Mouse (Mus musculus): ENCODE data around the gene Alyref. TPM values are rescaled to one million over a fixed set of nuclear protein-coding genes. Genes with fewer than 3 reads are reported as not detected.

Alyref gene
- polyA plus RNA-seq, 1 experiment from 2014 or later: 352 TPM

GRCm38 (mm10) chr11:120618619-120619535 lies 20.7 kb upstream of the Alyref start:
- H3K36me3 ChIP-seq (ENCODE audit: control insufficient read depth, insufficient read depth, low read length): peaks cover 58% of the 10 kb centered on the region
- no peaks in the 10 kb centered on the region for H3K9me3 ChIP-seq (replicated peaks; ENCODE audit: control insufficient read depth, low read length)
- H3K4me1 ChIP-seq (ENCODE audit: control insufficient read depth, insufficient read depth, low read length): peaks cover 9% of the 10 kb centered on the region
- H3K4me2 ChIP-seq (ENCODE audit: low read length): no peak overlapping the region
- ATAC-seq (no peak), DNase-seq (ENCODE audit: low spot score) (no peak)
- no peak overlapping the region for H3K4me3 ChIP-seq (ENCODE audit: low read depth, low read length)
- no peak overlapping the region for H3K27ac ChIP-seq (ENCODE audit: low read depth, low read length)
- WGBS: 93% methylated on average over 25 of the region's 25 CpGs
- H3K27me3 ChIP-seq (replicated peaks; ENCODE audit: control insufficient read depth, insufficient read depth, low read length): no peaks in the 10 kb centered on the region
- no peak overlapping the region for H3K9ac ChIP-seq (ENCODE audit: low read length)

GRCm38 (mm10) chr11:120617519-120618112 lies 19.5 kb upstream of the Alyref start, which contains the start of gene Pcyt2:
Gene Pcyt2 (minus strand): TSS chr11:120617936.
- H3K4me3 ChIP-seq (ENCODE audit: low read depth, low read length): peak within 1 kb of the TSS; percentile 84
- ATAC-seq (peak; percentile 97), DNase-seq (ENCODE audit: low spot score) (peak; percentile 94)
- H3K36me3 ChIP-seq (ENCODE audit: control insufficient read depth, insufficient read depth, low read length): peaks cover 61% of the 10 kb centered on the region
- peaks cover 8% of the 10 kb centered on the region for H3K4me1 ChIP-seq (ENCODE audit: control insufficient read depth, insufficient read depth, low read length)
- H3K9me3 ChIP-seq (replicated peaks; ENCODE audit: control insufficient read depth, low read length): no peaks in the 10 kb centered on the region
- peak within 1 kb of the TSS; percentile 82 for H3K4me2 ChIP-seq (ENCODE audit: low read length)
- H3K27ac ChIP-seq (ENCODE audit: low read depth, low read length): peak within 1 kb of the TSS; percentile 60; the same call in 1 of the 2 replicates
- H3K27me3 ChIP-seq (replicated peaks; ENCODE audit: control insufficient read depth, insufficient read depth, low read length): no peaks in the 10 kb centered on the region
- WGBS: 1% methylated on average over 56 of the region's 56 CpGs
- H3K9ac ChIP-seq (ENCODE audit: low read length): peak within 1 kb of the TSS; percentile 90

GRCm38 (mm10) chr11:120616617-120617294 lies 18.6 kb upstream of the Alyref start:
- Histone ChIP-seq H3K27ac (ENCODE audit: low read depth, low read length) (0 out of 2 replicates have a peak overlapping the region, but pooled peaks have one; percentile 60), H3K36me3 (ENCODE audit: control insufficient read depth, insufficient read depth, low read length) (peaks cover 62% of the 10 kb centered on the region), H3K9ac (ENCODE audit: low read length) (peak overlapping the region; percentile 90), H3K4me3 (ENCODE audit: low read depth, low read length) (peak overlapping the region; percentile 84), H3K4me1 (ENCODE audit: control insufficient read depth, insufficient read depth, low read length) (peaks cover 8% of the 10 kb centered on the region), H3K9me3 (replicated peaks; ENCODE audit: control insufficient read depth, low read length) (no peaks in the 10 kb centered on the region), H3K27me3 (replicated peaks; ENCODE audit: control insufficient read depth, insufficient read depth, low read length) (no peaks in the 10 kb centered on the region), H3K4me2 (ENCODE audit: low read length) (peak overlapping the region; percentile 82)
- no peak for ATAC-seq
- WGBS: 53% methylated on average over 4 of the region's 4 CpGs
- no peak for DNase-seq (ENCODE audit: low spot score)

- no peak overlapping the region for H3K4me2 ChIP-seq (ENCODE audit: low read length)
- no peak overlapping the region for H3K4me3 ChIP-seq (ENCODE audit: low read depth, low read length)
- H3K36me3 ChIP-seq (ENCODE audit: control insufficient read depth, insufficient read depth, low read length): peaks cover 62% of the 10 kb centered on the region
- H3K9me3 ChIP-seq (replicated peaks; ENCODE audit: control insufficient read depth, low read length): no peaks in the 10 kb centered on the region
- DNase-seq (ENCODE audit: low spot score) (no peak), ATAC-seq (no peak)
- no peak overlapping the region for H3K27ac ChIP-seq (ENCODE audit: low read depth, low read length)
- H3K27me3 ChIP-seq (replicated peaks; ENCODE audit: control insufficient read depth, insufficient read depth, low read length): no peaks in the 10 kb centered on the region
- peaks cover 8% of the 10 kb centered on the region for H3K4me1 ChIP-seq (ENCODE audit: control insufficient read depth, insufficient read depth, low read length)
- peak overlapping the region; percentile 7; the same call in 1 of the 2 replicates for H3K9ac ChIP-seq (ENCODE audit: low read length)
- WGBS: 93% methylated on average over 11 of the region's 11 CpGs
These were observed 17.5 kb upstream of the Alyref start for GRCm38 (mm10) chr11:120615606-120616203.

GRCm38 (mm10) chr11:120615167-120615566 lies 17.0 kb upstream of the Alyref start:
- ATAC-seq (no peak), DNase-seq (ENCODE audit: low spot score) (no peak)
- H3K27me3 ChIP-seq (replicated peaks; ENCODE audit: control insufficient read depth, insufficient read depth, low read length): no peaks in the 10 kb centered on the region
- no peak overlapping the region for H3K4me2 ChIP-seq (ENCODE audit: low read length)
- H3K4me1 ChIP-seq (ENCODE audit: control insufficient read depth, insufficient read depth, low read length): peaks cover 8% of the 10 kb centered on the region
- H3K4me3 ChIP-seq (ENCODE audit: low read depth, low read length): no peak overlapping the region
- H3K36me3 ChIP-seq (ENCODE audit: control insufficient read depth, insufficient read depth, low read length): peaks cover 62% of the 10 kb centered on the region
- no peaks in the 10 kb centered on the region for H3K9me3 ChIP-seq (replicated peaks; ENCODE audit: control insufficient read depth, low read length)
- WGBS: 99% methylated on average over 6 of the region's 6 CpGs
- H3K27ac ChIP-seq (ENCODE audit: low read depth, low read length): no peak overlapping the region
- no peak overlapping the region for H3K9ac ChIP-seq (ENCODE audit: low read length)

- Histone ChIP-seq H3K27ac (ENCODE audit: low read depth, low read length) (no peak overlapping the region), H3K4me2 (ENCODE audit: low read length) (no peak overlapping the region), H3K9ac (ENCODE audit: low read length) (no peak overlapping the region), H3K4me1 (ENCODE audit: control insufficient read depth, insufficient read depth, low read length) (peaks cover 8% of the 10 kb centered on the region), H3K9me3 (replicated peaks; ENCODE audit: control insufficient read depth, low read length) (no peaks in the 10 kb centered on the region), H3K4me3 (ENCODE audit: low read depth, low read length) (no peak overlapping the region), H3K27me3 (replicated peaks; ENCODE audit: control insufficient read depth, insufficient read depth, low read length) (0 out of 2 replicates have a peak, but pooled peaks cover 3% of the 10 kb centered on the region), H3K36me3 (ENCODE audit: control insufficient read depth, insufficient read depth, low read length) (peaks cover 60% of the 10 kb centered on the region)
- DNase-seq (ENCODE audit: low spot score) (no peak), ATAC-seq (no peak)
- 86% methylated on average over 8 of the region's 8 CpGs for WGBS
These were observed 15.8 kb upstream of the Alyref start for GRCm38 (mm10) chr11:120613976-120614375.

- ATAC-seq (no peak), DNase-seq (ENCODE audit: low spot score) (no peak)
- H3K9ac ChIP-seq (ENCODE audit: low read length): no peak overlapping the region
- H3K36me3 ChIP-seq (ENCODE audit: control insufficient read depth, insufficient read depth, low read length): peaks cover 55% of the 10 kb centered on the region
- peaks cover 9% of the 10 kb centered on the region for H3K4me1 ChIP-seq (ENCODE audit: control insufficient read depth, insufficient read depth, low read length)
- H3K4me3 ChIP-seq (ENCODE audit: low read depth, low read length): no peak overlapping the region
- no peaks in the 10 kb centered on the region for H3K9me3 ChIP-seq (replicated peaks; ENCODE audit: control insufficient read depth, low read length)
- 0 out of 2 replicates have a peak, but pooled peaks cover 8% of the 10 kb centered on the region for H3K27me3 ChIP-seq (replicated peaks; ENCODE audit: control insufficient read depth, insufficient read depth, low read length)
- H3K4me2 ChIP-seq (ENCODE audit: low read length): no peak overlapping the region
- H3K27ac ChIP-seq (ENCODE audit: low read depth, low read length): no peak overlapping the region
- 86% methylated on average over 10 of the region's 10 CpGs for WGBS
These were observed 15.4 kb upstream of the Alyref start for GRCm38 (mm10) chr11:120613481-120613972.

- Histone ChIP-seq H3K9me3 (replicated peaks; ENCODE audit: control insufficient read depth, low read length) (no peaks in the 10 kb centered on the region), H3K27ac (ENCODE audit: low read depth, low read length) (no peak overlapping the region), H3K27me3 (replicated peaks; ENCODE audit: control insufficient read depth, insufficient read depth, low read length) (0 out of 2 replicates have a peak, but pooled peaks cover 9% of the 10 kb centered on the region), H3K4me3 (ENCODE audit: low read depth, low read length) (no peak overlapping the region), H3K4me1 (ENCODE audit: control insufficient read depth, insufficient read depth, low read length) (peaks cover 12% of the 10 kb centered on the region), H3K9ac (ENCODE audit: low read length) (no peak overlapping the region), H3K36me3 (ENCODE audit: control insufficient read depth, insufficient read depth, low read length) (peaks cover 50% of the 10 kb centered on the region), H3K4me2 (ENCODE audit: low read length) (no peak overlapping the region)
- ATAC-seq (no peak), DNase-seq (ENCODE audit: low spot score) (peak; percentile 62)
- WGBS: 44% methylated on average over 6 of the region's 6 CpGs
These were observed 14.6 kb upstream of the Alyref start for GRCm38 (mm10) chr11:120612763-120613162.

Data from forebrain, embryonic 14.5 days (tissue).